Mouse (Mus musculus) liver, embryonic 11.5 days (tissue): ENCODE data around the gene Sh3pxd2b. TPM values are rescaled to one million over a fixed set of nuclear protein-coding genes. Genes with fewer than 3 reads are reported as not detected.

Experiments
- ATAC-seq: fragments of 200-750 bp; cut with Nextera tagmentation; replicated peaks from 2 replicates; pipeline ENCODE4 v1.8.0; 2017; ENCODE audit warnings: moderate number of reproducible peaks, mild to moderate bottlenecking, moderate TSS enrichment, moderate library complexity; ENCODE audit not compliant: low FRiP score
- DNase-seq: peaks from one replicate; pipeline ENCODE4 v3.0.0-alpha.2; 2017; ENCODE audit warnings: low spot score
- H3K27ac ChIP-seq: fragments of 300-500 bp; sonication (generic); 2 replicates; pipeline ENCODE4 v1.5.1; 2014; ENCODE audit warnings: mild to moderate bottlenecking, low read depth, low read length, control low read depth
- H3K27me3 ChIP-seq: fragments of 300-500 bp; sonication (generic); replicated peaks from 2 replicates; pipeline ENCODE4 v1.6.1; 2014; ENCODE audit warnings: low read length, mixed read lengths; ENCODE audit not compliant: control insufficient read depth, insufficient read depth
- H3K36me3 ChIP-seq: fragments of 300-500 bp; sonication (generic); 2 replicates; pipeline ENCODE4 v1.6.1; 2014; ENCODE audit warnings: mild to moderate bottlenecking, low read length, moderate library complexity, mixed read lengths; ENCODE audit not compliant: control insufficient read depth, insufficient read depth
- H3K4me1 ChIP-seq: fragments of 300-500 bp; sonication (generic); replicated peaks from 2 replicates; pipeline ENCODE4 v1.6.1; 2014; ENCODE audit warnings: low read length, mixed read lengths; ENCODE audit not compliant: control insufficient read depth, insufficient read depth
- H3K4me2 ChIP-seq: fragments of 300-500 bp; sonication (generic); 2 replicates; pipeline ENCODE4 v1.6.1; 2014; ENCODE audit warnings: mild to moderate bottlenecking, control low read depth, moderate library complexity
- H3K4me3 ChIP-seq: fragments of 300-500 bp; sonication (generic); 2 replicates; pipeline ENCODE4 v1.5.1; 2014; ENCODE audit warnings: low read depth, low read length, control low read depth
- H3K9ac ChIP-seq: fragments of 300-500 bp; sonication (generic); 2 replicates; pipeline ENCODE4 v1.6.1; 2014; ENCODE audit warnings: low read depth, low read length, control low read depth
- H3K9me3 ChIP-seq: fragments of 300-500 bp; sonication (generic); 2 replicates; pipeline ENCODE4 v1.6.1; 2016; ENCODE audit warnings: low read length, inconsistent platforms, mixed read lengths; ENCODE audit not compliant: control insufficient read depth
- WGBS: fragments of 180-500 bp; shearing (Covaris S2); extraction: QIAGEN DNeasy Blood & Tissue Kit; methylation state at CpG from one replicate; pipeline ENCODE4 v1.1.7; 2014; 5-methylcytosine and 5-hydroxymethylcytosine counted together
- polyA plus RNA-seq: library from polyadenylated mRNA; unstranded; fragments of >200 nt; fragmentation: Nextera tagmentation; extraction: Ambion mirVana; gene quantifications from 2 replicates; pipeline ENCODE4 v1.2.1, GENCODE M21; 2014

The Sh3pxd2b gene
- polyA plus RNA-seq, 1 experiment from 2014 or later: 8.2 TPM

GRCm38 (mm10) chr11:32348433-32349283 is 1.0 kb downstream of the Sh3pxd2b start:
- Histone ChIP-seq H3K36me3 (no peaks in the 10 kb centered on the region), H3K27ac (peak overlapping the region; percentile 4; the same call in 1 of the 2 replicates), H3K27me3 (peaks cover 16% of the 10 kb centered on the region), H3K9ac (peak overlapping the region; percentile 83), H3K9me3 (no peaks in the 10 kb centered on the region), H3K4me3 (peak overlapping the region; percentile 61), H3K4me1 (peaks cover 9% of the 10 kb centered on the region; the same call in 1 of the 2 replicates), H3K4me2 (peak overlapping the region; percentile 79)
- WGBS: 34% methylated on average over 9 of the region's 9 CpGs
- DNase-seq (no peak), ATAC-seq (no peak)

- Histone ChIP-seq H3K36me3 (no peaks in the 10 kb centered on the region), H3K4me2 (peak overlapping the region; percentile 30; the same call in 1 of the 2 replicates), H3K27me3 (peaks cover 16% of the 10 kb centered on the region), H3K4me3 (no peak overlapping the region), H3K4me1 (peaks cover 9% of the 10 kb centered on the region; the same call in 1 of the 2 replicates), H3K27ac (no peak overlapping the region), H3K9ac (no peak overlapping the region), H3K9me3 (no peaks in the 10 kb centered on the region)
- ATAC-seq: no peak
- WGBS: 67% methylated on average over 13 of the region's 13 CpGs
- no peak for DNase-seq
These were observed 1.8 kb downstream of the Sh3pxd2b start for GRCm38 (mm10) chr11:32349284-32349953.

- Histone ChIP-seq H3K9ac (no peak overlapping the region), H3K36me3 (no peaks in the 10 kb centered on the region; the same call in 1 of the 2 replicates), H3K4me2 (no peak overlapping the region), H3K4me3 (no peak overlapping the region), H3K27ac (no peak overlapping the region), H3K9me3 (no peaks in the 10 kb centered on the region), H3K4me1 (peaks cover 11% of the 10 kb centered on the region), H3K27me3 (0 out of 2 replicates have a peak, but pooled peaks cover 1% of the 10 kb centered on the region)
- WGBS: 62% methylated on average over 6 of the region's 6 CpGs
- DNase-seq (no peak), ATAC-seq (no peak)
These were observed 5.3 kb downstream of the Sh3pxd2b start for GRCm38 (mm10) chr11:32352946-32353345.

- WGBS: 74% methylated on average over 1 of the region's 1 CpGs
- no peak for ATAC-seq
These were observed 7.8 kb downstream of the Sh3pxd2b start for GRCm38 (mm10) chr11:32355377-32355776.

GRCm38 (mm10) chr11:32357686-32358085 is 10.1 kb downstream of the Sh3pxd2b start:
- H3K4me2 ChIP-seq: no peak overlapping the region
- H3K36me3 ChIP-seq: no peaks in the 10 kb centered on the region; the same call in 1 of the 2 replicates
- no peak overlapping the region for H3K9ac ChIP-seq
- no peak overlapping the region for H3K27ac ChIP-seq
- no peak overlapping the region for H3K4me3 ChIP-seq
- H3K9me3 ChIP-seq: no peaks in the 10 kb centered on the region
- DNase-seq: no peak
- no peaks in the 10 kb centered on the region for H3K27me3 ChIP-seq
- WGBS: 49% methylated on average over 9 of the region's 9 CpGs
- H3K4me1 ChIP-seq: peaks cover 5% of the 10 kb centered on the region; the same call in 1 of the 2 replicates
- ATAC-seq: no peak

More at GRCm38 (mm10) chr11:32355377-32355776, 7.8 kb downstream of the Sh3pxd2b start:
- Histone ChIP-seq H3K36me3 (no peaks in the 10 kb centered on the region; the same call in 1 of the 2 replicates), H3K27me3 (no peaks in the 10 kb centered on the region), H3K9me3 (no peaks in the 10 kb centered on the region), H3K4me3 (no peak overlapping the region), H3K4me2 (no peak overlapping the region), H3K4me1 (peaks cover 5% of the 10 kb centered on the region; the same call in 1 of the 2 replicates), H3K9ac (no peak overlapping the region), H3K27ac (no peak overlapping the region)
- no peak for DNase-seq

- no peaks in the 10 kb centered on the region for H3K27me3 ChIP-seq
- H3K4me3 ChIP-seq: no peak overlapping the region
- no peaks in the 10 kb centered on the region; the same call in 1 of the 2 replicates for H3K36me3 ChIP-seq
- no peak overlapping the region for H3K9ac ChIP-seq
- WGBS: 65% methylated on average over 6 of the region's 6 CpGs
- H3K9me3 ChIP-seq: no peaks in the 10 kb centered on the region
- peaks cover 9% of the 10 kb centered on the region; the same call in 1 of the 2 replicates for H3K4me1 ChIP-seq
- H3K4me2 ChIP-seq: no peak overlapping the region
- no peak for ATAC-seq
- DNase-seq: no peak
- H3K27ac ChIP-seq: no peak overlapping the region
These were observed 10.8 kb downstream of the Sh3pxd2b start for GRCm38 (mm10) chr11:32358399-32358798.

- DNase-seq: no peak
- Histone ChIP-seq H3K9ac (no peak overlapping the region), H3K27ac (no peak overlapping the region), H3K4me2 (no peak overlapping the region), H3K27me3 (no peaks in the 10 kb centered on the region), H3K4me3 (no peak overlapping the region), H3K4me1 (peaks cover 10% of the 10 kb centered on the region; the same call in 1 of the 2 replicates), H3K9me3 (no peaks in the 10 kb centered on the region), H3K36me3 (no peaks in the 10 kb centered on the region; the same call in 1 of the 2 replicates)
- ATAC-seq: no peak
- WGBS: 86% methylated on average over 4 of the region's 4 CpGs
These were observed 11.9 kb downstream of the Sh3pxd2b start for GRCm38 (mm10) chr11:32359566-32359965.

- Histone ChIP-seq H3K9ac (no peak overlapping the region), H3K4me3 (no peak overlapping the region), H3K4me1 (peaks cover 10% of the 10 kb centered on the region; the same call in 1 of the 2 replicates), H3K36me3 (no peaks in the 10 kb centered on the region; the same call in 1 of the 2 replicates), H3K27ac (no peak overlapping the region), H3K4me2 (no peak overlapping the region), H3K9me3 (no peaks in the 10 kb centered on the region), H3K27me3 (no peaks in the 10 kb centered on the region)
- no peak for DNase-seq
- ATAC-seq: no peak
- 82% methylated on average over 9 of the region's 9 CpGs for WGBS
These were observed 14.2 kb downstream of the Sh3pxd2b start for GRCm38 (mm10) chr11:32361774-32362173.
